Mouse (Mus musculus): ENCODE measurements at regions not wholly inside any gene's neighbourhood (a gene's known extent, or its start where the extent isn't known, plus 50 kb on each side); places are given as distances from the start of the nearest gene placed in this dataset.

GRCm38 (mm10) chr6:41091177-41091829 lies 56.0 kb upstream of the 2210010C04Rik start:
- H3K4me2 ChIP-seq: no peak overlapping the region
- no peak overlapping the region for H3K4me3 ChIP-seq (ENCODE audit: low read depth, low read length)
- no peaks in the 10 kb centered on the region for H3K36me3 ChIP-seq (ENCODE audit: control insufficient read depth, insufficient read depth, low read length)
- H3K27me3 ChIP-seq (ENCODE audit: control insufficient read depth, insufficient read depth, low read length): no peaks in the 10 kb centered on the region
- no peak for ATAC-seq (replicated peaks; ENCODE audit: insufficient number of reproducible peaks, low FRiP score, low TSS enrichment)
- no peaks in the 10 kb centered on the region for H3K4me1 ChIP-seq (ENCODE audit: control insufficient read depth, insufficient read depth, low read length)
- no peak overlapping the region for H3K27ac ChIP-seq (ENCODE audit: low read depth, low read length)
- no peaks in the 10 kb centered on the region for H3K9me3 ChIP-seq (replicated peaks; ENCODE audit: control insufficient read depth, low read length)
- 30% methylated on average over 4 of the region's 4 CpGs for WGBS (ENCODE audit: insufficient replicate concordance)
- H3K9ac ChIP-seq (ENCODE audit: low read depth, low read length): no peak overlapping the region

All from heart, embryonic 11.5 days (tissue).